Mouse (Mus musculus) bone marrow, adult 2 months (tissue): ENCODE measurements around the gene Disp1.

Experiments used
- CTCF ChIP-seq: fragments of 200-500 bp; IDR thresholded peaks from 2 replicates; pipeline ENCODE4 v1.5.1; 2011; ENCODE audit warnings: low read length, control low read depth; ENCODE audit not compliant: control insufficient read depth, insufficient read depth
- POLR2A ChIP-seq: fragments of 200-500 bp; IDR thresholded peaks from 2 replicates; pipeline ENCODE4 v1.6.1; 2011; ENCODE audit warnings: low read depth, mild to moderate bottlenecking, control low read depth, low read length, borderline replicate concordance; ENCODE audit not compliant: control insufficient read depth

- TF ChIP-seq CTCF (no peak), POLR2A (no peak)
Measured at GRCm38 (mm10) chr1:183216691-183217090, 4.6 kb downstream of the Disp1 start.
